Mouse (Mus musculus) CD4-positive, CD25-positive, alpha-beta regulatory T cell, adult 4 months (primary cell): Measurements from ENCODE around the gene Gorab. TPM values are rescaled to one million over a fixed set of nuclear protein-coding genes. Genes with fewer than 3 reads are reported as not detected.

Experiments
- ATAC-seq: one replicate; pipeline ENCODE4 v1.8.0; 2017
- polyA plus RNA-seq, 2 experiments: library from polyadenylated mRNA; unstranded; fragments of 100-300 nt; shearing (Covaris generic); gene quantifications; one replicate each; pipeline ENCODE4 v1.2.1; 2017

The Gorab gene
- polyA plus RNA-seq, 2 experiments from 2014 or later: 10.7 to 15.8 TPM

GRCm38 (mm10) chr1:163356167-163356566, 47.3 kb downstream of the Gorab start:
- no peak for ATAC-seq

- ATAC-seq: no peak
Observed at GRCm38 (mm10) chr1:163355626-163356156, 47.8 kb downstream of the Gorab start.

- ATAC-seq: no peak
Observed at GRCm38 (mm10) chr1:163350988-163351387, 52.5 kb downstream of the Gorab start.

- ATAC-seq: no peak
Observed at GRCm38 (mm10) chr1:163345541-163345940, 57.9 kb downstream of the Gorab start.

- ATAC-seq: no peak
Observed at GRCm38 (mm10) chr1:163344931-163345330, 58.5 kb downstream of the Gorab start.

- no peak for ATAC-seq
Observed at GRCm38 (mm10) chr1:163339219-163339561, 64.3 kb downstream of the Gorab start.

GRCm38 (mm10) chr1:163338525-163339218, 64.8 kb downstream of the Gorab start:
- ATAC-seq: no peak

- ATAC-seq: no peak
Observed at GRCm38 (mm10) chr1:163337821-163338220, 65.6 kb downstream of the Gorab start.

Other genes starting within 250 kb of the Gorab start
- gene Prrx1, start 90.0 kb downstream of the Gorab start, polyA plus RNA-seq: not detected